Mouse (Mus musculus): Measurements from ENCODE around the gene Btd. TPM values are rescaled to one million over a fixed set of nuclear protein-coding genes. Genes with fewer than 3 reads are reported as not detected.

Gene Btd
- polyA plus RNA-seq, 1 experiment from 2014 or later = 20.8 TPM

GRCm38 (mm10) chr14:31697755-31698154, 56.9 kb downstream of the Btd start:
- no peak overlapping the region for H3K9ac ChIP-seq
- H3K9me3 ChIP-seq (replicated peaks) = no peaks in the 10 kb centered on the region
- H3K27me3 ChIP-seq = no peaks in the 10 kb centered on the region
- H3K27ac ChIP-seq = no peak overlapping the region
- no peaks in the 10 kb centered on the region for H3K4me1 ChIP-seq
- WGBS = 93% methylated on average over 4 of the region's 4 CpGs
- ATAC-seq (ENCODE audit: low FRiP score) = no peak
- peaks cover 32% of the 10 kb centered on the region; the same call in 1 of the 2 replicates for H3K36me3 ChIP-seq
- no peak overlapping the region for H3K4me3 ChIP-seq
- no peak overlapping the region for H3K4me2 ChIP-seq (replicated peaks)

- 93% methylated on average over 2 of the region's 2 CpGs for WGBS
- no peak for ATAC-seq (ENCODE audit: low FRiP score)
- Histone ChIP-seq H3K27me3 (no peaks in the 10 kb centered on the region), H3K27ac (no peak overlapping the region), H3K9me3 (replicated peaks) (no peaks in the 10 kb centered on the region), H3K4me1 (no peaks in the 10 kb centered on the region), H3K9ac (no peak overlapping the region), H3K4me2 (replicated peaks) (no peak overlapping the region), H3K36me3 (peaks cover 47% of the 10 kb centered on the region), H3K4me3 (no peak overlapping the region)
These were observed 59.5 kb downstream of the Btd start for GRCm38 (mm10) chr14:31700376-31700775.

- no peak overlapping the region for H3K9ac ChIP-seq
- H3K36me3 ChIP-seq = peaks cover 41% of the 10 kb centered on the region
- no peak overlapping the region for H3K4me3 ChIP-seq
- no peaks in the 10 kb centered on the region for H3K4me1 ChIP-seq
- no peak overlapping the region for H3K27ac ChIP-seq
- no peak for ATAC-seq (ENCODE audit: low FRiP score)
- 91% methylated on average over 1 of the region's 1 CpGs for WGBS
- no peaks in the 10 kb centered on the region for H3K9me3 ChIP-seq (replicated peaks)
- no peak overlapping the region for H3K4me2 ChIP-seq (replicated peaks)
- no peaks in the 10 kb centered on the region for H3K27me3 ChIP-seq
These were observed 68.5 kb downstream of the Btd start for GRCm38 (mm10) chr14:31709343-31709742.

- Histone ChIP-seq H3K9me3 (replicated peaks) (no peaks in the 10 kb centered on the region), H3K4me2 (replicated peaks) (no peak overlapping the region), H3K36me3 (peaks cover 58% of the 10 kb centered on the region), H3K4me1 (no peaks in the 10 kb centered on the region), H3K4me3 (no peak overlapping the region), H3K27me3 (no peaks in the 10 kb centered on the region), H3K9ac (no peak overlapping the region), H3K27ac (no peak overlapping the region)
- ATAC-seq (ENCODE audit: low FRiP score) = no peak
These were observed 74.8 kb downstream of the Btd start for GRCm38 (mm10) chr14:31715669-31716068.

GRCm38 (mm10) chr14:31717360-31717759, 76.5 kb downstream of the Btd start:
- ATAC-seq (ENCODE audit: low FRiP score) = no peak
- H3K9me3 ChIP-seq (replicated peaks) = no peaks in the 10 kb centered on the region
- H3K27me3 ChIP-seq = no peaks in the 10 kb centered on the region
- no peak overlapping the region for H3K27ac ChIP-seq
- H3K4me1 ChIP-seq = no peaks in the 10 kb centered on the region
- H3K36me3 ChIP-seq = peaks cover 60% of the 10 kb centered on the region
- 97% methylated on average over 5 of the region's 5 CpGs for WGBS
- H3K4me2 ChIP-seq (replicated peaks) = no peak overlapping the region
- no peak overlapping the region for H3K4me3 ChIP-seq
- no peak overlapping the region for H3K9ac ChIP-seq

Other genes starting within 250 kb of the Btd start
- gene Sh3bp5, start 204.9 kb upstream of the Btd start, polyA plus RNA-seq (2016; fragmentation: Nextera tagmentation; extraction: Ambion mirVana) = 54.9 and 68.0 TPM in 2 replicates
- gene Eaf1, start 146.6 kb upstream of the Btd start, polyA plus RNA-seq (2016; fragmentation: Nextera tagmentation; extraction: Ambion mirVana) = 19.3 and 19.8 TPM in 2 replicates
- 62.6 and 73.8 TPM in 2 replicates for gene Mettl6, start 146.0 kb upstream of the Btd start, polyA plus RNA-seq (2016; fragmentation: Nextera tagmentation; extraction: Ambion mirVana)
- 0.18 and 0.65 TPM in 2 replicates for gene Colq, start 49.7 kb upstream of the Btd start, polyA plus RNA-seq (2016; fragmentation: Nextera tagmentation; extraction: Ambion mirVana)
- 0.93 TPM in 1 of 2 replicates, not detected in the other for gene Gm49387, start 150 bp upstream of the Btd start, polyA plus RNA-seq (2016; fragmentation: Nextera tagmentation; extraction: Ambion mirVana)
- 6.9 and 11.5 TPM in 2 replicates for gene Hacl1, start 258 bp downstream of the Btd start, polyA plus RNA-seq (2016; fragmentation: Nextera tagmentation; extraction: Ambion mirVana)
- 12.6 and 14.9 TPM in 2 replicates for gene Ankrd28, start 189.6 kb downstream of the Btd start, polyA plus RNA-seq (2016; fragmentation: Nextera tagmentation; extraction: Ambion mirVana)

All from hindbrain, embryonic 12.5 days (tissue).